Mouse (Mus musculus): ENCODE results near the gene Phex. TPM values are rescaled to one million over a fixed set of nuclear protein-coding genes. Genes with fewer than 3 reads are reported as not detected.

The Phex gene
- polyA plus RNA-seq, 1 experiment from 2014 or later = 0.17 TPM

DNA sequence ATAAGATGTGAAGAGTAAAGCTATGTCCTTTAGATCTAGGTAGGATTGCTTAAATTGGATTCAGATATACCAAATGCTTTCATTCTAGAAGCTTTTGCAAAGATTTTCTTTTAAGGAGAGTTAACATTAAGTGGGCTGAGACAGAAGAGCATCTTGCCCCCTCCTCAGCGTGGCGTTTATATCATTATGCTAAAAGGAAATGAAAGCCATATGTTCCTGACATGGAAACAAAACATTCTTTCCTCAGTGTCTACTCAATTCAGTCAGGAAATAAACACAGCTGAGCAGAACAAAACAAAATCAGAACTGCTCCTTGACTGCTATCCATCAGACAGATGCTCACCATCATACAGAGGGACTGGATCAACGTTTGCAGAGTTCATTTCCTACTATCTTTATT lies 251.0 kb downstream of the Phex start:
- WGBS = 64% methylated on average over 3 of the region's 3 CpGs
- H3K9me3 ChIP-seq (replicated peaks) = no peaks in the 10 kb centered on the region
- no peaks in the 10 kb centered on the region for H3K4me1 ChIP-seq
- H3K4me3 ChIP-seq = no peak overlapping the region
- no peaks in the 10 kb centered on the region for H3K27me3 ChIP-seq
- no peak overlapping the region for H3K27ac ChIP-seq
- no peaks in the 10 kb centered on the region for H3K36me3 ChIP-seq (ENCODE audit: poor library complexity, severe bottlenecking)
- H3K4me2 ChIP-seq = no peak overlapping the region
- no peak overlapping the region for H3K9ac ChIP-seq
- no peak for ATAC-seq

- no peak for ATAC-seq
- no peak overlapping the region for H3K9ac ChIP-seq
- no peak overlapping the region for H3K27ac ChIP-seq
- no peak overlapping the region for H3K4me3 ChIP-seq
- no peaks in the 10 kb centered on the region for H3K36me3 ChIP-seq (ENCODE audit: poor library complexity, severe bottlenecking)
- 76% methylated on average over 2 of the region's 2 CpGs for WGBS
- no peaks in the 10 kb centered on the region for H3K9me3 ChIP-seq (replicated peaks)
- H3K4me1 ChIP-seq = no peaks in the 10 kb centered on the region
- no peak overlapping the region for H3K4me2 ChIP-seq
- H3K27me3 ChIP-seq = no peaks in the 10 kb centered on the region
Measured at GRCm38 (mm10) chrX:157163394-157163793, 251.7 kb downstream of the Phex start.

DNA sequence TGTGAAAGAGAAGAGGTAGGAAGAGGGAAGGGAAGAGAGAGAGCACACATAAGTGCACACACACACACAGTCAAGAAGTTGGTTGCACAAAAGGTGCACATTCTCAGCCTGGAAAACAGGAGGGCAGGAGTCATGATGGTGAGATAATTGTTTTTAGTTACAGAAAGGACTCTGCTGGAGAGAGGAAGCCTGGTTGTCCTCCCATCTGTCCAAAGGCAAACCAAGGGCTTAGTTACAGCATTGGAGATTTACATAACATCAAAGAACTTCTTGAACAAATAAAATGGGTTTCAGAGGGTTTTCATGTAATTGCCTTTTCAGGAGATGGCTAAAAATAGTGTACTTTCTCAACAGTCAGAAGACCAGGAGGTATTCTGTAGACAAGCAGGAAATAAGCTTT lies 270.4 kb downstream of the Phex start:
- Histone ChIP-seq H3K4me1 (no peaks in the 10 kb centered on the region), H3K36me3 (ENCODE audit: poor library complexity, severe bottlenecking) (no peaks in the 10 kb centered on the region), H3K4me2 (no peak overlapping the region), H3K27me3 (no peaks in the 10 kb centered on the region), H3K9ac (no peak overlapping the region), H3K9me3 (replicated peaks) (no peaks in the 10 kb centered on the region), H3K27ac (no peak overlapping the region), H3K4me3 (no peak overlapping the region)
- ATAC-seq = no peak

DNA sequence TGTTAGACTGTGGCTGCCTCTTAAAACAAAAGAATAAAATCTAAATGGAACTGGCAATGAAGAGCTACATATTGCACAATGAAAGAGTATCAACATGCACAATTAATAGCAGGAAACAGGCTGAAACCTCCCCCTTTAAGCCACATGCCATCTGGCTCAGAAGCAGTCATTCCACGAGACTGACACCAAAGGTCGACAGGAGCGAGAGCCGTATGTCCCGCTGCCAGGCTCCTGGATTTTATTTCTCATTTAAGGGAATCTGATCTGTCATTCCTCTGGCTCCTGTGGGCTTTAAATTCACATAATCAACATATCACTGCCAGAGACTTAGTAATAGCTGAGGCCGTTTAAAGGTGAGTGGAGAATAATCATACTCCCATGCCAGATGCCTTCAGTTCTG lies 275.5 kb downstream of the Phex start:
- Histone ChIP-seq H3K9ac (no peak overlapping the region), H3K36me3 (ENCODE audit: poor library complexity, severe bottlenecking) (no peaks in the 10 kb centered on the region), H3K4me1 (no peaks in the 10 kb centered on the region), H3K27me3 (no peaks in the 10 kb centered on the region), H3K4me3 (no peak overlapping the region), H3K9me3 (replicated peaks) (no peaks in the 10 kb centered on the region), H3K4me2 (no peak overlapping the region), H3K27ac (no peak overlapping the region)
- 75% methylated on average over 6 of the region's 6 CpGs for WGBS
- no peak for ATAC-seq

Small RNA genes lying within 50 kb of the gene (microRNA-seq; reads per million reads assigned to microRNA genes)
- gene Gm23798 = not detected

Other genes with a start within 250 kb of the Phex start
- gene Sms, start 77.0 kb upstream of the Phex start, polyA plus RNA-seq (2015; fragmentation: Nextera tagmentation; extraction: Ambion mirVana) = 120 and 139 TPM in 2 replicates
- 4.1 and 6.1 TPM in 2 replicates for gene Yy2, start 153.7 kb upstream of the Phex start, polyA plus RNA-seq (2015; fragmentation: Nextera tagmentation; extraction: Ambion mirVana)
- 26.1 and 26.7 TPM in 2 replicates for gene Mbtps2, start 183.4 kb upstream of the Phex start, polyA plus RNA-seq (2015; fragmentation: Nextera tagmentation; extraction: Ambion mirVana)